Mouse (Mus musculus) ES-E14 (cell line): ENCODE results near the gene Tssk2. TPM values are rescaled to one million over a fixed set of nuclear protein-coding genes. Genes with fewer than 3 reads are reported as not detected.

Experiments used
- DNase-seq: peaks from one replicate; pipeline ENCODE4 v3.0.0-alpha.2; 2013; ENCODE audit warnings: low read depth, low spot score
- H3K27ac ChIP-seq: 2 replicates; pipeline ENCODE4 v1.5.1; 2012; ENCODE audit warnings: low read depth, mild to moderate bottlenecking, low read length, moderate library complexity, mixed read lengths; ENCODE audit not compliant: poor library complexity, insufficient read depth, severe bottlenecking
- H3K36me3 ChIP-seq: 2 replicates; pipeline ENCODE4 v1.6.1; 2012; ENCODE audit warnings: mild to moderate bottlenecking, low read length, moderate library complexity, mixed read lengths; ENCODE audit not compliant: control insufficient read depth, poor library complexity, insufficient read depth, severe bottlenecking
- H3K4me1 ChIP-seq, 2 experiments: fragments of 150-350 bp in 1 of 2; sonication (generic) in 1 of 2; 2 replicates each; pipeline ENCODE4 v1.6.1; 2012; ENCODE audit warnings: low read length in 2 of 2, mild to moderate bottlenecking in 1 of 2, mixed read lengths in 1 of 2; ENCODE audit not compliant: control insufficient read depth in 2 of 2, insufficient read depth in 2 of 2, poor library complexity in 1 of 2
- H3K4me3 ChIP-seq, 2 experiments: fragments of 150-350 bp in 1 of 2; sonication (generic) in 1 of 2; 2 replicates each; pipeline ENCODE4 v1.5.1; 2012; ENCODE audit warnings: low read length in 2 of 2, low read depth in 1 of 2, mild to moderate bottlenecking in 1 of 2, mixed read lengths in 1 of 2; ENCODE audit not compliant: insufficient read depth in 1 of 2, poor library complexity in 1 of 2, severe bottlenecking in 1 of 2
- H3K9ac ChIP-seq: 2 replicates; pipeline ENCODE4 v1.6.1; 2012; ENCODE audit warnings: low read depth, mild to moderate bottlenecking, low read length, mixed read lengths; ENCODE audit not compliant: poor library complexity, insufficient read depth, severe bottlenecking
- H3K9me3 ChIP-seq: fragments of 150-350 bp; sonication (generic); 2 replicates; pipeline ENCODE4 v1.6.1; 2012; ENCODE audit warnings: low read depth, mild to moderate bottlenecking, low read length; ENCODE audit not compliant: control insufficient read depth, insufficient read depth
- CHD2 ChIP-seq: IDR thresholded peaks from 2 replicates; pipeline ENCODE4 v1.6.1; 2014; ENCODE audit warnings: mild to moderate bottlenecking, low read depth, low read length, inconsistent platforms
- HCFC1 ChIP-seq: IDR thresholded peaks from 2 replicates; pipeline ENCODE4 v1.6.1; 2012; ENCODE audit warnings: low read length, inconsistent platforms, borderline replicate concordance; ENCODE audit not compliant: insufficient read depth
- MAFK ChIP-seq: IDR thresholded peaks from 2 replicates; pipeline ENCODE4 v1.6.1; 2014; ENCODE audit warnings: mild to moderate bottlenecking, low read depth, low read length, inconsistent platforms; ENCODE audit not compliant: insufficient read depth
- ZC3H11A ChIP-seq: IDR thresholded peaks from 2 replicates; pipeline ENCODE4 v1.6.1; 2012; ENCODE audit warnings: low read depth, mild to moderate bottlenecking, inconsistent platforms, low read length, borderline replicate concordance
- ZNF384 ChIP-seq: IDR thresholded peaks from 2 replicates; pipeline ENCODE4 v1.6.1; 2012; ENCODE audit warnings: low read depth, low read length, inconsistent platforms
- in situ Hi-C, 2 experiments: fragments of 600-800 bp; cut with MboI; formaldehyde crosslinking; loops; one replicate each; pipeline ENCODE4 v1.15.1; 2025; ENCODE audit warnings: low sequenced_read_pairs in 2 of 2, inconsistent platforms in 1 of 2; ENCODE audit not compliant: unreplicated experiment in 2 of 2
- total RNA-seq: library from RNA; depleted of rRNA; stranded (reverse); fragments of 300-350 nt; gene quantifications from 2 replicates; pipeline ENCODE4 v1.2.3, GENCODE M21; 2012

Gene Tssk2
- total RNA-seq, 1 experiment: 0.18 TPM

GRCm38 (mm10) chr16:17931906-17932460, 33.5 kb downstream of the Tssk2 start:
- H3K9ac ChIP-seq: no peak overlapping the region
- no peak for DNase-seq
- H3K9me3 ChIP-seq: no peaks in the 10 kb centered on the region
- in situ Hi-C loops: no loop called here
- no peak overlapping the region for H3K4me3 ChIP-seq
- no peak overlapping the region for H3K27ac ChIP-seq
- peaks cover 2% of the 10 kb centered on the region; the same call in 1 of the 2 replicates for H3K36me3 ChIP-seq
- TF ChIP-seq ZNF384: no peak
- TF ChIP-seq MAFK: no peak
- TF ChIP-seq ZC3H11A: no peak
- no peak for TF ChIP-seq HCFC1
- TF ChIP-seq CHD2: no peak
- H3K4me1 ChIP-seq: peaks cover 4 to 20% of the 10 kb centered on the region in 2 experiments; a peak in 2 of 4 replicates

GRCm38 (mm10) chr16:17933594-17934444, 35.4 kb downstream of the Tssk2 start:
- H3K4me1 ChIP-seq: peaks cover 4 to 19% of the 10 kb centered on the region in 2 experiments; a peak in 2 of 4 replicates
- TF ChIP-seq MAFK: no peak
- TF ChIP-seq CHD2: no peak
- no peak for TF ChIP-seq ZNF384
- TF ChIP-seq HCFC1: no peak
- TF ChIP-seq ZC3H11A: no peak
- DNase-seq: no peak
- H3K9me3 ChIP-seq: no peaks in the 10 kb centered on the region
- no peak overlapping the region for H3K9ac ChIP-seq
- H3K4me3 ChIP-seq: no peak overlapping the region
- in situ Hi-C loops: no loop called here
- H3K27ac ChIP-seq: no peak overlapping the region
- H3K36me3 ChIP-seq: no peaks in the 10 kb centered on the region

- Histone ChIP-seq H3K4me3 (no peak overlapping the region), H3K4me1 (peaks cover 4 to 18% of the 10 kb centered on the region in 2 experiments; a peak in 2 of 4 replicates), H3K36me3 (no peaks in the 10 kb centered on the region), H3K27ac (no peak overlapping the region), H3K9me3 (no peaks in the 10 kb centered on the region), H3K9ac (no peak overlapping the region)
- in situ Hi-C loops: no loop called here
- no peak for TF ChIP-seq MAFK
- no peak for TF ChIP-seq ZC3H11A
- no peak for TF ChIP-seq HCFC1
- no peak for TF ChIP-seq ZNF384
- DNase-seq: no peak
Observed at GRCm38 (mm10) chr16:17934445-17934910, 36.0 kb downstream of the Tssk2 start.

GRCm38 (mm10) chr16:17936776-17937175, 38.3 kb downstream of the Tssk2 start:
- Histone ChIP-seq H3K9me3 (no peaks in the 10 kb centered on the region), H3K4me1 (peaks cover 0 to 5% of the 10 kb centered on the region in 2 experiments; a peak in 1 of 4 replicates), H3K36me3 (no peaks in the 10 kb centered on the region), H3K27ac (no peak overlapping the region), H3K9ac (no peak overlapping the region), H3K4me3 (no peak overlapping the region)
- in situ Hi-C loops: no loop called here
- TF ChIP-seq MAFK (no peak), ZC3H11A (no peak), HCFC1 (no peak), CHD2 (no peak), ZNF384 (no peak)
- DNase-seq: no peak
